Mouse (Mus musculus): Measurements from ENCODE around the gene Mt1. TPM values are rescaled to one million over a fixed set of nuclear protein-coding genes. Genes with fewer than 3 reads are reported as not detected.
"Not testable (repeated sequence)": the region's sequence is repeated elsewhere in the genome, so short reads cannot be mapped to it uniquely, and the experiment has no call there.

Mt1 gene
- polyA plus RNA-seq, 1 experiment from 2014 or later = 123 TPM

GRCm38 (mm10) chr8:94148236-94148635 is 30.6 kb upstream of the Mt1 start:
- WGBS = 47% methylated on average over 5 of the region's 5 CpGs
- Histone ChIP-seq H3K9me3 (ENCODE audit: control insufficient read depth, low read length) (no peaks in the 10 kb centered on the region), H3K9ac (replicated peaks; ENCODE audit: low read depth, low read length) (no peak overlapping the region), H3K36me3 (ENCODE audit: control insufficient read depth, insufficient read depth, low read length) (no peaks in the 10 kb centered on the region), H3K4me2 (ENCODE audit: low read depth, low read length) (no peak overlapping the region), H3K27me3 (ENCODE audit: control insufficient read depth, insufficient read depth, low read length) (no peaks in the 10 kb centered on the region), H3K4me1 (ENCODE audit: control insufficient read depth, insufficient read depth, low read length) (peaks cover 5% of the 10 kb centered on the region; the same call in 1 of the 2 replicates), H3K4me3 (ENCODE audit: low read depth, low read length) (no peak overlapping the region), H3K27ac (ENCODE audit: low read depth, low read length) (no peak overlapping the region)
- no peak for ATAC-seq (ENCODE audit: low read depth)

- H3K4me2 ChIP-seq (ENCODE audit: low read depth, low read length) = no peak overlapping the region
- no peak for ATAC-seq (ENCODE audit: low read depth)
- peaks cover 5% of the 10 kb centered on the region; the same call in 1 of the 2 replicates for H3K4me1 ChIP-seq (ENCODE audit: control insufficient read depth, insufficient read depth, low read length)
- no peaks in the 10 kb centered on the region for H3K9me3 ChIP-seq (ENCODE audit: control insufficient read depth, low read length)
- no peaks in the 10 kb centered on the region for H3K36me3 ChIP-seq (ENCODE audit: control insufficient read depth, insufficient read depth, low read length)
- H3K9ac ChIP-seq (replicated peaks; ENCODE audit: low read depth, low read length) = no peak overlapping the region
- H3K27me3 ChIP-seq (ENCODE audit: control insufficient read depth, insufficient read depth, low read length) = no peaks in the 10 kb centered on the region
- WGBS = 83% methylated on average over 5 of the region's 5 CpGs
- H3K4me3 ChIP-seq (ENCODE audit: low read depth, low read length) = no peak overlapping the region
- H3K27ac ChIP-seq (ENCODE audit: low read depth, low read length) = no peak overlapping the region
These were observed 28.0 kb upstream of the Mt1 start for GRCm38 (mm10) chr8:94150925-94151324.

GRCm38 (mm10) chr8:94152513-94153300 is 26.2 kb upstream of the Mt1 start, which contains the start of gene Mt3:
Gene Mt3, plus strand, starts transcription at chr8:94152607.
- no peaks in the 10 kb centered on the region for H3K9me3 ChIP-seq (ENCODE audit: control insufficient read depth, low read length)
- peak within 1 kb of the TSS; percentile 43 for H3K4me3 ChIP-seq (ENCODE audit: low read depth, low read length)
- no peaks in the 10 kb centered on the region for H3K36me3 ChIP-seq (ENCODE audit: control insufficient read depth, insufficient read depth, low read length)
- WGBS = under 1% methylated on average over 29 of the region's 29 CpGs
- peak within 1 kb of the TSS; percentile 57 for H3K9ac ChIP-seq (replicated peaks; ENCODE audit: low read depth, low read length)
- no peaks in the 10 kb centered on the region for H3K27me3 ChIP-seq (ENCODE audit: control insufficient read depth, insufficient read depth, low read length)
- peaks cover 5% of the 10 kb centered on the region; the same call in 1 of the 2 replicates for H3K4me1 ChIP-seq (ENCODE audit: control insufficient read depth, insufficient read depth, low read length)
- peak; percentile 85 for ATAC-seq (ENCODE audit: low read depth)
- H3K27ac ChIP-seq (ENCODE audit: low read depth, low read length) = peak within 1 kb of the TSS; percentile 57
- peak within 1 kb of the TSS; percentile 79 for H3K4me2 ChIP-seq (ENCODE audit: low read depth, low read length)

GRCm38 (mm10) chr8:94153451-94153850 is 25.4 kb upstream of the Mt1 start:
- peak; percentile 28; the same call in 1 of the 2 replicates for ATAC-seq (ENCODE audit: low read depth)
- Histone ChIP-seq H3K27me3 (ENCODE audit: control insufficient read depth, insufficient read depth, low read length) (no peaks in the 10 kb centered on the region), H3K36me3 (ENCODE audit: control insufficient read depth, insufficient read depth, low read length) (no peaks in the 10 kb centered on the region), H3K4me1 (ENCODE audit: control insufficient read depth, insufficient read depth, low read length) (peaks cover 5% of the 10 kb centered on the region; the same call in 1 of the 2 replicates), H3K9ac (replicated peaks; ENCODE audit: low read depth, low read length) (peak overlapping the region; percentile 57; the same call in 1 of the 2 replicates), H3K4me2 (ENCODE audit: low read depth, low read length) (peak overlapping the region; percentile 79), H3K9me3 (ENCODE audit: control insufficient read depth, low read length) (no peaks in the 10 kb centered on the region), H3K4me3 (ENCODE audit: low read depth, low read length) (peak overlapping the region; percentile 43), H3K27ac (ENCODE audit: low read depth, low read length) (peak overlapping the region; percentile 55)
- WGBS = 17% methylated on average over 7 of the region's 7 CpGs

- Histone ChIP-seq H3K27ac (ENCODE audit: low read depth, low read length) (no peak overlapping the region; the same call in 1 of the 2 replicates), H3K36me3 (ENCODE audit: control insufficient read depth, insufficient read depth, low read length) (no peaks in the 10 kb centered on the region), H3K27me3 (ENCODE audit: control insufficient read depth, insufficient read depth, low read length) (no peaks in the 10 kb centered on the region), H3K4me2 (ENCODE audit: low read depth, low read length) (no peak overlapping the region), H3K9me3 (ENCODE audit: control insufficient read depth, low read length) (no peaks in the 10 kb centered on the region), H3K4me1 (ENCODE audit: control insufficient read depth, insufficient read depth, low read length) (peaks cover 5% of the 10 kb centered on the region; the same call in 1 of the 2 replicates), H3K4me3 (ENCODE audit: low read depth, low read length) (no peak overlapping the region), H3K9ac (replicated peaks; ENCODE audit: low read depth, low read length) (no peak overlapping the region)
- 37% methylated on average over 6 of the region's 6 CpGs for whole genome bisulfite sequencing
- no peak for ATAC-seq (ENCODE audit: low read depth)
These were observed 24.3 kb upstream of the Mt1 start for GRCm38 (mm10) chr8:94154537-94154936.

- no peak for ATAC-seq (ENCODE audit: low read depth)
- Histone ChIP-seq H3K4me3 (ENCODE audit: low read depth, low read length) (no peak overlapping the region), H3K4me2 (ENCODE audit: low read depth, low read length) (no peak overlapping the region), H3K27me3 (ENCODE audit: control insufficient read depth, insufficient read depth, low read length) (no peaks in the 10 kb centered on the region), H3K36me3 (ENCODE audit: control insufficient read depth, insufficient read depth, low read length) (no peaks in the 10 kb centered on the region), H3K4me1 (ENCODE audit: control insufficient read depth, insufficient read depth, low read length) (peaks cover 5% of the 10 kb centered on the region; the same call in 1 of the 2 replicates), H3K9ac (replicated peaks; ENCODE audit: low read depth, low read length) (no peak overlapping the region), H3K27ac (ENCODE audit: low read depth, low read length) (no peak overlapping the region), H3K9me3 (ENCODE audit: control insufficient read depth, low read length) (no peaks in the 10 kb centered on the region)
- 81% methylated on average over 4 of the region's 4 CpGs for WGBS
These were observed 22.8 kb upstream of the Mt1 start for GRCm38 (mm10) chr8:94156092-94156491.

GRCm38 (mm10) chr8:94165772-94166171 is 13.1 kb upstream of the Mt1 start:
- not testable (repeated sequence) for H3K4me1 ChIP-seq (ENCODE audit: control insufficient read depth, insufficient read depth, low read length); H3K4me3 ChIP-seq (ENCODE audit: low read depth, low read length); H3K27me3 ChIP-seq (ENCODE audit: control insufficient read depth, insufficient read depth, low read length); H3K4me2 ChIP-seq (ENCODE audit: low read depth, low read length); H3K36me3 ChIP-seq (ENCODE audit: control insufficient read depth, insufficient read depth, low read length); H3K27ac ChIP-seq (ENCODE audit: low read depth, low read length); ATAC-seq (ENCODE audit: low read depth); H3K9ac ChIP-seq (replicated peaks; ENCODE audit: low read depth, low read length); H3K9me3 ChIP-seq (ENCODE audit: control insufficient read depth, low read length)
- 71% methylated on average over 8 of the region's 8 CpGs for WGBS

- WGBS = under 1% methylated on average over 6 of the region's 6 CpGs
- no peak for ATAC-seq (ENCODE audit: low read depth)
- peaks cover 15% of the 10 kb centered on the region for H3K27me3 ChIP-seq (ENCODE audit: control insufficient read depth, insufficient read depth, low read length)
- no peak overlapping the region for H3K27ac ChIP-seq (ENCODE audit: low read depth, low read length)
- H3K4me3 ChIP-seq (ENCODE audit: low read depth, low read length) = no peak overlapping the region
- H3K9me3 ChIP-seq (ENCODE audit: control insufficient read depth, low read length) = no peaks in the 10 kb centered on the region
- H3K36me3 ChIP-seq (ENCODE audit: control insufficient read depth, insufficient read depth, low read length) = no peaks in the 10 kb centered on the region
- peaks cover 5% of the 10 kb centered on the region; the same call in 1 of the 2 replicates for H3K4me1 ChIP-seq (ENCODE audit: control insufficient read depth, insufficient read depth, low read length)
- H3K9ac ChIP-seq (replicated peaks; ENCODE audit: low read depth, low read length) = no peak overlapping the region
- no peak overlapping the region for H3K4me2 ChIP-seq (ENCODE audit: low read depth, low read length)
These were observed 11.6 kb upstream of the Mt1 start for GRCm38 (mm10) chr8:94167244-94167643.

GRCm38 (mm10) chr8:94169547-94169946 is 9.3 kb upstream of the Mt1 start:
- Histone ChIP-seq H3K27me3 (ENCODE audit: control insufficient read depth, insufficient read depth, low read length) (peaks cover 29% of the 10 kb centered on the region), H3K9me3 (ENCODE audit: control insufficient read depth, low read length) (no peaks in the 10 kb centered on the region), H3K36me3 (ENCODE audit: control insufficient read depth, insufficient read depth, low read length) (no peaks in the 10 kb centered on the region), H3K4me2 (ENCODE audit: low read depth, low read length) (no peak overlapping the region), H3K27ac (ENCODE audit: low read depth, low read length) (no peak overlapping the region), H3K9ac (replicated peaks; ENCODE audit: low read depth, low read length) (no peak overlapping the region), H3K4me3 (ENCODE audit: low read depth, low read length) (no peak overlapping the region), H3K4me1 (ENCODE audit: control insufficient read depth, insufficient read depth, low read length) (peaks cover 16% of the 10 kb centered on the region)
- no peak for ATAC-seq (ENCODE audit: low read depth)
- WGBS = 86% methylated on average over 5 of the region's 5 CpGs
